Mouse (Mus musculus) spleen, postnatal 14 days (tissue): ENCODE results near the gene A030014E15Rik.
"Not testable (repeated sequence)": the region's sequence is repeated elsewhere in the genome, so short reads cannot be mapped to it uniquely, and the experiment has no call there.

Experiments
- DNase-seq, 2 experiments: peaks; one replicate each; pipeline ENCODE4 v3.0.0; 2021 to 2022; ENCODE audit warnings: low spot score in 2 of 2

Gene A030014E15Rik

GRCm38 (mm10) chr1:82924650-82925049, at the start of gene A030014E15Rik:
Gene A030014E15Rik (plus strand): TSS chr1:82924917.
- DNase-seq = no peak

GRCm38 (mm10) chr1:82879172-82879571, 45.5 kb upstream of the A030014E15Rik start:
- no peak for DNase-seq

GRCm38 (mm10) chr1:82880196-82880595, 44.5 kb upstream of the A030014E15Rik start:
- DNase-seq = no peak

- DNase-seq = no peak
These were observed 31.4 kb upstream of the A030014E15Rik start for GRCm38 (mm10) chr1:82893269-82893668.

- no peak for DNase-seq
These were observed 24.1 kb upstream of the A030014E15Rik start for GRCm38 (mm10) chr1:82900567-82900966.

- DNase-seq = no peak
These were observed 23.5 kb upstream of the A030014E15Rik start for GRCm38 (mm10) chr1:82901201-82901600.

- DNase-seq = no peak
These were observed 18.8 kb upstream of the A030014E15Rik start for GRCm38 (mm10) chr1:82905886-82906285.

GRCm38 (mm10) chr1:82913025-82913424, 11.7 kb upstream of the A030014E15Rik start, which contains the start of gene A030005L19Rik:
Gene A030005L19Rik (plus strand): TSS chr1:82913325.
- no peak for DNase-seq

GRCm38 (mm10) chr1:82913434-82913833, 11.3 kb upstream of the A030014E15Rik start:
- DNase-seq = not testable (repeated sequence)

GRCm38 (mm10) chr1:82930558-82930957, 5.8 kb downstream of the A030014E15Rik start:
- not testable (repeated sequence) for DNase-seq

- DNase-seq = not testable (repeated sequence)
These were observed 6.6 kb downstream of the A030014E15Rik start, which contains the start of gene Gm6217 for GRCm38 (mm10) chr1:82931326-82931725. Gene Gm6217 (minus strand): TSS chr1:82931399.

GRCm38 (mm10) chr1:82938666-82939065, 13.9 kb downstream of the A030014E15Rik start:
- no peak for DNase-seq

- DNase-seq = not testable (repeated sequence)
These were observed 17.8 kb downstream of the A030014E15Rik start for GRCm38 (mm10) chr1:82942505-82942904.

GRCm38 (mm10) chr1:82943295-82943694, 18.6 kb downstream of the A030014E15Rik start, which contains the start of gene A030003K21Rik:
Gene A030003K21Rik (minus strand): TSS chr1:82943388.
- DNase-seq = not testable (repeated sequence)

GRCm38 (mm10) chr1:82946029-82946428, 21.3 kb downstream of the A030014E15Rik start:
- not testable (repeated sequence) for DNase-seq

GRCm38 (mm10) chr1:82948601-82949000, 23.9 kb downstream of the A030014E15Rik start:
- no peak for DNase-seq

GRCm38 (mm10) chr1:82955913-82956312, 31.2 kb downstream of the A030014E15Rik start, which contains the start of gene Gm7544:
Gene Gm7544 (minus strand): TSS chr1:82956013.
- DNase-seq = not testable (repeated sequence)

GRCm38 (mm10) chr1:82959870-82960385, 35.2 kb downstream of the A030014E15Rik start, which contains the start of gene Gm47955:
Gene Gm47955 (plus strand): TSS chr1:82960286.
- DNase-seq = no peak

GRCm38 (mm10) chr1:82966413-82966812, 41.7 kb downstream of the A030014E15Rik start:
- no peak for DNase-seq

- no peak for DNase-seq
These were observed 47.3 kb downstream of the A030014E15Rik start for GRCm38 (mm10) chr1:82972046-82972445.

GRCm38 (mm10) chr1:82973244-82973643, 48.5 kb downstream of the A030014E15Rik start:
- DNase-seq = no peak

GRCm38 (mm10) chr1:82973901-82974300, 49.2 kb downstream of the A030014E15Rik start:
- DNase-seq = no peak

GRCm38 (mm10) chr1:82974342-82974741, 49.6 kb downstream of the A030014E15Rik start:
- no peak for DNase-seq
